Mouse (Mus musculus) layer of hippocampus, adult 9-10 months (tissue): ENCODE results near the gene Brwd1.
"Not testable (repeated sequence)": the region's sequence is repeated elsewhere in the genome, so short reads cannot be mapped to it uniquely, and the experiment has no call there.

ENCODE experiments used
- DNase-seq: peaks from one replicate; pipeline ENCODE4 v3.0.0; 2022; ENCODE audit warnings: low spot score

Gene Brwd1

GRCm38 (mm10) chr16:95983601-95984000 is 98.7 kb downstream of the Brwd1 start:
- DNase-seq: no peak

GRCm38 (mm10) chr16:95970841-95971240 is 111.5 kb downstream of the Brwd1 start:
- DNase-seq: no peak

- no peak for DNase-seq
Observed at GRCm38 (mm10) chr16:95967455-95967854, 114.9 kb downstream of the Brwd1 start.

- DNase-seq: no peak
Observed at GRCm38 (mm10) chr16:95964427-95965023, 117.8 kb downstream of the Brwd1 start.

- DNase-seq: not testable (repeated sequence)
Observed at GRCm38 (mm10) chr16:95961484-95961883, 120.8 kb downstream of the Brwd1 start.

GRCm38 (mm10) chr16:95960689-95961088 is 121.6 kb downstream of the Brwd1 start:
- not testable (repeated sequence) for DNase-seq

- no peak for DNase-seq
Observed at GRCm38 (mm10) chr16:95958080-95958479, 124.2 kb downstream of the Brwd1 start.

GRCm38 (mm10) chr16:95956618-95957017 is 125.7 kb downstream of the Brwd1 start:
- no peak for DNase-seq

- no peak for DNase-seq
Observed at GRCm38 (mm10) chr16:95955716-95956346, 126.5 kb downstream of the Brwd1 start.

GRCm38 (mm10) chr16:95954341-95954740 is 128.0 kb downstream of the Brwd1 start:
- DNase-seq: no peak

GRCm38 (mm10) chr16:95953159-95953650 is 129.1 kb downstream of the Brwd1 start:
- DNase-seq: no peak

GRCm38 (mm10) chr16:95951471-95951870 is 130.9 kb downstream of the Brwd1 start:
- no peak for DNase-seq

GRCm38 (mm10) chr16:95945389-95946311 is 136.7 kb downstream of the Brwd1 start:
- DNase-seq: peak; percentile 50

- no peak for DNase-seq
Observed at GRCm38 (mm10) chr16:95943186-95943585, 139.1 kb downstream of the Brwd1 start.
